Mouse (Mus musculus) hindbrain, embryonic 15.5 days (tissue): ENCODE measurements at regions not wholly inside any gene's neighbourhood (a gene's known extent, or its start where the extent isn't known, plus 50 kb on each side); places are given as distances from the start of the nearest gene placed in this dataset.

ENCODE experiments used
- ATAC-seq: fragments of 200-750 bp; cut with Nextera tagmentation; 2 replicates; pipeline ENCODE4 v1.8.0; 2017; ENCODE audit warnings: low read depth, moderate number of reproducible peaks, moderate TSS enrichment; ENCODE audit not compliant: low FRiP score
- H3K27ac ChIP-seq: fragments of 300-500 bp; sonication (generic); replicated peaks from 2 replicates; pipeline ENCODE4 v1.5.1; 2015; ENCODE audit warnings: mild to moderate bottlenecking, inconsistent platforms
- H3K27me3 ChIP-seq: fragments of 300-500 bp; sonication (generic); 2 replicates; pipeline ENCODE4 v1.6.1; 2015; ENCODE audit warnings: control low read depth, inconsistent platforms
- H3K36me3 ChIP-seq: fragments of 300-500 bp; sonication (generic); 2 replicates; pipeline ENCODE4 v1.6.1; 2015; ENCODE audit warnings: control low read depth, inconsistent platforms
- H3K4me1 ChIP-seq: fragments of 300-500 bp; sonication (generic); replicated peaks from 2 replicates; pipeline ENCODE4 v1.6.1; 2015; ENCODE audit warnings: control low read depth, inconsistent platforms
- H3K4me2 ChIP-seq: fragments of 300-500 bp; sonication (generic); 2 replicates; pipeline ENCODE4 v1.6.1; 2015; ENCODE audit warnings: moderate library complexity, mild to moderate bottlenecking, inconsistent platforms
- H3K4me3 ChIP-seq: fragments of 300-500 bp; sonication (generic); 2 replicates; pipeline ENCODE4 v1.5.1; 2015; ENCODE audit warnings: mild to moderate bottlenecking, inconsistent platforms
- H3K9ac ChIP-seq: fragments of 300-500 bp; sonication (generic); 2 replicates; pipeline ENCODE4 v1.6.1; 2015; ENCODE audit warnings: inconsistent platforms
- H3K9me3 ChIP-seq: fragments of 300-500 bp; sonication (generic); 2 replicates; pipeline ENCODE4 v1.6.1; 2016; ENCODE audit warnings: control low read depth, inconsistent platforms
- WGBS: fragments of 180-500 bp; shearing (Covaris S2); methylation state at CpG from one replicate; pipeline ENCODE4 v1.1.7; 2015; 5-methylcytosine and 5-hydroxymethylcytosine counted together

GRCm38 (mm10) chr15:67792822-67793221, 1292.1 kb upstream of the Lrrc6 start:
- H3K9me3 ChIP-seq: no peaks in the 10 kb centered on the region
- no peaks in the 10 kb centered on the region for H3K36me3 ChIP-seq
- ATAC-seq: no peak
- no peak overlapping the region for H3K9ac ChIP-seq
- H3K4me3 ChIP-seq: no peak overlapping the region
- H3K4me1 ChIP-seq: no peaks in the 10 kb centered on the region
- H3K27me3 ChIP-seq: no peaks in the 10 kb centered on the region
- no peak overlapping the region for H3K4me2 ChIP-seq
- H3K27ac ChIP-seq: no peak overlapping the region

GRCm38 (mm10) chr15:67788587-67788986, 1287.9 kb upstream of the Lrrc6 start:
- Histone ChIP-seq H3K9me3 (no peaks in the 10 kb centered on the region), H3K36me3 (no peaks in the 10 kb centered on the region), H3K4me1 (no peaks in the 10 kb centered on the region), H3K4me3 (no peak overlapping the region), H3K27ac (no peak overlapping the region), H3K9ac (no peak overlapping the region), H3K27me3 (no peaks in the 10 kb centered on the region), H3K4me2 (no peak overlapping the region)
- no peak for ATAC-seq

GRCm38 (mm10) chr15:67785583-67785982, 1284.9 kb upstream of the Lrrc6 start:
- Histone ChIP-seq H3K4me3 (no peak overlapping the region), H3K9me3 (no peaks in the 10 kb centered on the region), H3K4me2 (no peak overlapping the region), H3K4me1 (no peaks in the 10 kb centered on the region), H3K27ac (no peak overlapping the region), H3K36me3 (no peaks in the 10 kb centered on the region), H3K27me3 (no peaks in the 10 kb centered on the region), H3K9ac (no peak overlapping the region)
- no peak for ATAC-seq
- 60% methylated on average over 2 of the region's 2 CpGs for WGBS

- 89% methylated on average over 1 of the region's 1 CpGs for WGBS
- no peak overlapping the region for H3K9ac ChIP-seq
- no peak overlapping the region for H3K4me3 ChIP-seq
- H3K36me3 ChIP-seq: no peaks in the 10 kb centered on the region
- no peak overlapping the region for H3K4me2 ChIP-seq
- H3K27me3 ChIP-seq: no peaks in the 10 kb centered on the region
- H3K4me1 ChIP-seq: no peaks in the 10 kb centered on the region
- no peak overlapping the region for H3K27ac ChIP-seq
- no peaks in the 10 kb centered on the region for H3K9me3 ChIP-seq
- no peak for ATAC-seq
Observed at GRCm38 (mm10) chr15:67783754-67784153, 1283.0 kb upstream of the Lrrc6 start.

- no peak overlapping the region for H3K9ac ChIP-seq
- H3K27me3 ChIP-seq: no peaks in the 10 kb centered on the region
- no peak overlapping the region for H3K27ac ChIP-seq
- WGBS: 79% methylated on average over 4 of the region's 4 CpGs
- no peak overlapping the region for H3K4me2 ChIP-seq
- H3K4me1 ChIP-seq: no peaks in the 10 kb centered on the region
- H3K36me3 ChIP-seq: no peaks in the 10 kb centered on the region
- no peaks in the 10 kb centered on the region for H3K9me3 ChIP-seq
- no peak overlapping the region for H3K4me3 ChIP-seq
- no peak for ATAC-seq
Observed at GRCm38 (mm10) chr15:67782505-67782904, 1281.8 kb upstream of the Lrrc6 start.

- no peak overlapping the region for H3K4me3 ChIP-seq
- WGBS: 79% methylated on average over 2 of the region's 2 CpGs
Observed at GRCm38 (mm10) chr15:67780856-67781255, 1280.1 kb upstream of the Lrrc6 start.

GRCm38 (mm10) chr15:67767624-67768023, 1266.9 kb upstream of the Lrrc6 start:
- Histone ChIP-seq H3K9me3 (no peaks in the 10 kb centered on the region), H3K9ac (no peak overlapping the region), H3K4me3 (no peak overlapping the region), H3K4me1 (no peaks in the 10 kb centered on the region), H3K36me3 (no peaks in the 10 kb centered on the region), H3K4me2 (no peak overlapping the region), H3K27ac (no peak overlapping the region), H3K27me3 (no peaks in the 10 kb centered on the region)
- no peak for ATAC-seq
- WGBS: 77% methylated on average over 3 of the region's 3 CpGs

More at GRCm38 (mm10) chr15:67780856-67781255, 1280.1 kb upstream of the Lrrc6 start:
- no peaks in the 10 kb centered on the region for H3K4me1 ChIP-seq
- no peaks in the 10 kb centered on the region for H3K36me3 ChIP-seq
- H3K27me3 ChIP-seq: no peaks in the 10 kb centered on the region
- H3K4me2 ChIP-seq: no peak overlapping the region
- H3K9me3 ChIP-seq: no peaks in the 10 kb centered on the region
- no peak overlapping the region for H3K27ac ChIP-seq
- no peak overlapping the region for H3K9ac ChIP-seq
- ATAC-seq: no peak

- Histone ChIP-seq H3K4me2 (no peak overlapping the region), H3K27ac (no peak overlapping the region), H3K9me3 (no peaks in the 10 kb centered on the region), H3K4me3 (no peak overlapping the region), H3K27me3 (no peaks in the 10 kb centered on the region), H3K36me3 (no peaks in the 10 kb centered on the region), H3K9ac (no peak overlapping the region), H3K4me1 (no peaks in the 10 kb centered on the region)
- WGBS: 83% methylated on average over 4 of the region's 4 CpGs
- no peak for ATAC-seq
Observed at GRCm38 (mm10) chr15:67759221-67759620, 1258.5 kb upstream of the Lrrc6 start.

- Histone ChIP-seq H3K27me3 (no peaks in the 10 kb centered on the region), H3K4me1 (no peaks in the 10 kb centered on the region), H3K9ac (no peak overlapping the region), H3K4me2 (no peak overlapping the region), H3K4me3 (no peak overlapping the region), H3K36me3 (no peaks in the 10 kb centered on the region), H3K27ac (no peak overlapping the region), H3K9me3 (no peaks in the 10 kb centered on the region)
- no peak for ATAC-seq
Observed at GRCm38 (mm10) chr15:67750582-67750981, 1249.9 kb upstream of the Lrrc6 start.

GRCm38 (mm10) chr15:67743332-67743731, 1242.6 kb upstream of the Lrrc6 start:
- H3K27me3 ChIP-seq: no peaks in the 10 kb centered on the region
- H3K4me3 ChIP-seq: no peak overlapping the region
- no peak overlapping the region for H3K4me2 ChIP-seq
- ATAC-seq: no peak
- no peaks in the 10 kb centered on the region for H3K36me3 ChIP-seq
- WGBS: 76% methylated on average over 2 of the region's 2 CpGs
- H3K4me1 ChIP-seq: no peaks in the 10 kb centered on the region
- no peak overlapping the region for H3K9ac ChIP-seq
- no peak overlapping the region for H3K27ac ChIP-seq
- no peaks in the 10 kb centered on the region for H3K9me3 ChIP-seq

GRCm38 (mm10) chr15:67732988-67733387, 1232.3 kb upstream of the Lrrc6 start:
- Histone ChIP-seq H3K36me3 (no peaks in the 10 kb centered on the region), H3K27ac (no peak overlapping the region), H3K4me1 (no peaks in the 10 kb centered on the region), H3K9me3 (no peaks in the 10 kb centered on the region), H3K9ac (no peak overlapping the region), H3K4me2 (no peak overlapping the region), H3K4me3 (no peak overlapping the region), H3K27me3 (no peaks in the 10 kb centered on the region)
- no peak for ATAC-seq
- 82% methylated on average over 1 of the region's 1 CpGs for WGBS

- 58% methylated on average over 8 of the region's 8 CpGs for WGBS
- H3K27me3 ChIP-seq: no peaks in the 10 kb centered on the region
- no peaks in the 10 kb centered on the region for H3K4me1 ChIP-seq
- H3K4me2 ChIP-seq: no peak overlapping the region
- H3K4me3 ChIP-seq: no peak overlapping the region
- ATAC-seq: no peak
- no peaks in the 10 kb centered on the region for H3K36me3 ChIP-seq
- no peaks in the 10 kb centered on the region for H3K9me3 ChIP-seq
- H3K27ac ChIP-seq: no peak overlapping the region
- H3K9ac ChIP-seq: no peak overlapping the region
Observed at GRCm38 (mm10) chr15:67729492-67729891, 1228.8 kb upstream of the Lrrc6 start.

GRCm38 (mm10) chr15:67725239-67725638, 1224.5 kb upstream of the Lrrc6 start:
- no peak overlapping the region for H3K4me3 ChIP-seq
- H3K27ac ChIP-seq: no peak overlapping the region
- H3K36me3 ChIP-seq: no peaks in the 10 kb centered on the region
- no peaks in the 10 kb centered on the region for H3K4me1 ChIP-seq
- H3K9ac ChIP-seq: no peak overlapping the region
- H3K9me3 ChIP-seq: no peaks in the 10 kb centered on the region
- no peaks in the 10 kb centered on the region for H3K27me3 ChIP-seq
- 84% methylated on average over 5 of the region's 5 CpGs for WGBS
- ATAC-seq: no peak
- no peak overlapping the region for H3K4me2 ChIP-seq
